Mouse (Mus musculus): ENCODE measurements at regions not wholly inside any gene's neighbourhood (a gene's known extent, or its start where the extent isn't known, plus 50 kb on each side); places are given as distances from the start of the nearest gene placed in this dataset.

DNA sequence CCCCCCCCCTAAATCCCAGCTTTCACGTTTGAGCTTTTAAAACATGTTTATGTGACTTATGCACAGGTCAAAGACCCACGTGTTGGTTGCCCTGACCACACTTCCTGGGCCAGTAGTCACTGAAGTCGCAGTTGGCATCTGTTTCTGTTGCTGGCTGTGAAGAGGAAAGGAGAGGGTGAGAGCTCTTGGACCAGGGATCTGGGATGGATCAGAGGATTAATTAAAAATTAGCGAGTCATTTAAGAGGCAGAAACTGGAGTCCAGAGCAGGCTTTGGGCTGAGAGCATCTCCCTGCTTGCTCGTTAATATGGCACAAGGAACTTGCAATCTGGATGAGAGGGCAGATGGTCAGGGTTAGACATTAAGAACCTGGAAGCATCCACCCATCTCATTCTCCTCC lies 59.1 kb upstream of the Syt6 start:
- Histone ChIP-seq H3K27ac (no peak overlapping the region), H3K4me3 (ENCODE audit: insufficient read depth in 1 of 2, low read depth in 2 of 2, low read length in 2 of 2) (no peak overlapping the region), H3K4me1 (replicated peaks; ENCODE audit: control insufficient read depth in 2 of 2, insufficient read depth in 2 of 2, low read length in 1 of 2) (no peaks in the 10 kb centered on the region), H3K9me3 (ENCODE audit: control insufficient read depth, low read length) (no peaks in the 10 kb centered on the region), H3K36me3 (replicated peaks; ENCODE audit: control insufficient read depth, insufficient read depth, low read depth) (no peaks in the 10 kb centered on the region), H3K27me3 (ENCODE audit: control insufficient read depth, insufficient read depth, low read length) (no peaks in the 10 kb centered on the region), H3K9ac (replicated peaks) (no peak overlapping the region), H3K4me2 (ENCODE audit: low read depth) (no peak overlapping the region)
- 38% methylated on average over 5 of the region's 5 CpGs for WGBS (ENCODE audit: insufficient replicate concordance)
- no peak for ATAC-seq (ENCODE audit: insufficient read depth)
- no peak for TF ChIP-seq CTCF (IDR thresholded peaks at IDR 0.05; ENCODE audit: low read depth)
- TF ChIP-seq EP300 (IDR thresholded peaks at IDR 0.05; ENCODE audit: low read depth): no peak
- DNase-seq (ENCODE audit: low read depth in 3 of 3, low spot score in 3 of 3): no peak

DNA sequence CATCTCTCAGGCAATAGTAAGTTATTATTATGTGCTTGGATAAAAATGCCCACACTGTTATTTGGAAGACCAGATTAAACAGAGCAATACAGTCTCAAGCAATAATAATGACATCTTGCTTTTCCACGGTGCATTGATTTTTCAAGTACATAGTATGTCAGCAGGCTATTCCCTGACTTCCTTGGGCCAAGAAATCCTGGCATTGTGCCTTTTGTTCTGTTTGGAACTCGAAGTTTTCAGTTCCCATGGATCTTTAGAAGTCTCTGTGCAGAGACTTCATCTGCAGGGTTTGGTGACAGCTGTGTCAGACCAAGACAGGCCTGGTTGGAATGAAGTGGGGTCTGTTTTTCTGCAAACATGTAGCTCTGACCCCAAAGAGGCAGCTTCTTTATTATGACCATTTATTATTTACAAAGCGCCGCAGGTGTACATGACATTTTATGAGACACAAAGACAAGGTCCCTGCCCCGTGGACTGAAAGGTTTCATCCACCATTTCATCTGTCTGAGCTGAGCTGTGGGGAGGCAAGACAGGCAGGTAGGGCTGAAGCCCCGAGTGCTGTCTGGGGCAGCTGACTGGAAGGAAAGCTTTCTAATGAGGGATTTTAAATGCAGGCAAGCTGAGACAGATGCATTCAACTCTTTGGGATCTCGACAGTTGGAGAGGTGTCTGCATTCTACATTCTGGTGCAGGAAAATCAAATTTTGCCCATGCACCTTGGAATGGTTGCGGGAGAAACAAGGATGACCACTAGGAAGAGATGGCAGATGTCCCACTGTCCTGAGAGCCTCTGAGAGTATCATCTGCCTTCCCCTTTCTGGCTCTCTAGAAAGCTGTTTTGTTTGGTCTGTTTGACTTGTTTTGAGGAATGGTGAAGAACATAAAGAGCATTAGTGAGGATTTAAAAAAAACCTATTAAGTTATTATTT lies 57.4 kb upstream of the Syt6 start:
- no peak for DNase-seq (ENCODE audit: low read depth in 3 of 3, low spot score in 3 of 3)
- no peak overlapping the region for H3K9ac ChIP-seq (replicated peaks)
- no peaks in the 10 kb centered on the region for H3K36me3 ChIP-seq (replicated peaks; ENCODE audit: control insufficient read depth, insufficient read depth, low read depth)
- 54% methylated on average over 8 of the region's 8 CpGs for WGBS (ENCODE audit: insufficient replicate concordance)
- no peak for TF ChIP-seq EP300 (IDR thresholded peaks at IDR 0.05; ENCODE audit: low read depth)
- TF ChIP-seq CTCF (IDR thresholded peaks at IDR 0.05; ENCODE audit: low read depth): no peak
- H3K27ac ChIP-seq: no peak overlapping the region
- H3K9me3 ChIP-seq (ENCODE audit: control insufficient read depth, low read length): no peaks in the 10 kb centered on the region
- no peaks in the 10 kb centered on the region for H3K27me3 ChIP-seq (ENCODE audit: control insufficient read depth, insufficient read depth, low read length)
- no peak overlapping the region for H3K4me2 ChIP-seq (ENCODE audit: low read depth)
- no peak for ATAC-seq (ENCODE audit: insufficient read depth)
- no peaks in the 10 kb centered on the region for H3K4me1 ChIP-seq (replicated peaks; ENCODE audit: control insufficient read depth in 2 of 2, insufficient read depth in 2 of 2, low read length in 1 of 2)
- no peak overlapping the region for H3K4me3 ChIP-seq (ENCODE audit: insufficient read depth in 1 of 2, low read depth in 2 of 2, low read length in 2 of 2)

DNA sequence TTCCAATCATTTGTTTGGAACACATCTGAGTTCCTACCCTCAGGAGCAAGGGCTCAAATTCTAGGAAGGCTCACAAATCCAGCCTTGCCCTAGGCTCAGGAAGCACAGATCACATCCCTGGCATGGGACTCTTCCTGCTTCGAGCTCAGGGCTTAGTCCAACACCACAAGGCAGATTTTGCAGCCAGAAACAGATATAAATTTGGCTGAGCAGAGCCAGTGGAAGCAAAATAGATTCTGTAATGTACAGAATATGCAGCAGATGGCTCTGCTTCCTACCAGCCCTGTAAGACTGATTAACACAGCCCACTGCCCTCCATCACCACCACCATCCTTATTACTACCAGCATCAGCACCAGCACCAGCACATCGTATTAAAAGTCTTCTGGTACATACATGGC lies 56.4 kb upstream of the Syt6 start:
- ATAC-seq (ENCODE audit: insufficient read depth) (no peak), DNase-seq (ENCODE audit: low read depth in 3 of 3, low spot score in 3 of 3) (no peak)
- Histone ChIP-seq H3K27ac (no peak overlapping the region), H3K4me1 (replicated peaks; ENCODE audit: control insufficient read depth in 2 of 2, insufficient read depth in 2 of 2, low read length in 1 of 2) (no peaks in the 10 kb centered on the region), H3K36me3 (replicated peaks; ENCODE audit: control insufficient read depth, insufficient read depth, low read depth) (no peaks in the 10 kb centered on the region), H3K27me3 (ENCODE audit: control insufficient read depth, insufficient read depth, low read length) (no peaks in the 10 kb centered on the region), H3K4me3 (ENCODE audit: insufficient read depth in 1 of 2, low read depth in 2 of 2, low read length in 2 of 2) (no peak overlapping the region), H3K4me2 (ENCODE audit: low read depth) (no peak overlapping the region), H3K9me3 (ENCODE audit: control insufficient read depth, low read length) (no peaks in the 10 kb centered on the region), H3K9ac (replicated peaks) (no peak overlapping the region)
- 58% methylated on average over 2 of the region's 2 CpGs for WGBS (ENCODE audit: insufficient replicate concordance)
- no peak for TF ChIP-seq EP300 (IDR thresholded peaks at IDR 0.05; ENCODE audit: low read depth)
- TF ChIP-seq CTCF (IDR thresholded peaks at IDR 0.05; ENCODE audit: low read depth): no peak
